Mouse (Mus musculus) spleen, adult 2 months (tissue): Measurements from ENCODE around the gene Apoc4. TPM values are rescaled to one million over a fixed set of nuclear protein-coding genes. Genes with fewer than 3 reads are reported as not detected.
A peak's percentile ranks its signal among the peaks of the same experiment; 100 is the strongest.

ENCODE experiments used
- DNase-seq, 2 experiments: peaks; one replicate each; pipeline versions ENCODE4 v3.0.0 to v3.0.0-alpha.2; 2012 to 2021; ENCODE audit warnings: low spot score in 2 of 2, low read depth in 1 of 2
- H3K27ac ChIP-seq: fragments of 200-500 bp; 2 replicates; pipeline ENCODE4 v1.5.1; 2012; ENCODE audit warnings: low read length, inconsistent platforms; ENCODE audit not compliant: insufficient read depth
- H3K27me3 ChIP-seq: fragments of 200-500 bp; 2 replicates; pipeline ENCODE4 v1.6.1; 2012; ENCODE audit warnings: mild to moderate bottlenecking, moderate library complexity, low read length, inconsistent platforms; ENCODE audit not compliant: control insufficient read depth, insufficient read depth
- H3K36me3 ChIP-seq: fragments of 200-500 bp; 2 replicates; pipeline ENCODE4 v1.6.1; 2012; ENCODE audit warnings: mild to moderate bottlenecking, low read length, inconsistent platforms; ENCODE audit not compliant: control insufficient read depth, insufficient read depth
- H3K4me1 ChIP-seq: fragments of 200-500 bp; 2 replicates; pipeline ENCODE4 v1.6.1; 2011; ENCODE audit warnings: inconsistent platforms; ENCODE audit not compliant: control insufficient read depth, insufficient read depth, insufficient read length
- H3K4me3 ChIP-seq: fragments of 200-500 bp; 2 replicates; pipeline ENCODE4 v1.5.1; 2011; ENCODE audit warnings: mild to moderate bottlenecking, inconsistent platforms; ENCODE audit not compliant: insufficient read depth, insufficient read length; ENCODE audit errors: extremely low read depth
- CTCF ChIP-seq: fragments of 200-500 bp; IDR thresholded peaks from 2 replicates; pipeline ENCODE4 v1.5.1; 2011; ENCODE audit warnings: mild to moderate bottlenecking, inconsistent platforms; ENCODE audit not compliant: insufficient read depth, insufficient read length, insufficient replicate concordance; ENCODE audit errors: extremely low read depth
- POLR2A ChIP-seq: fragments of 200-500 bp; IDR thresholded peaks from 2 replicates; pipeline ENCODE4 v1.6.1; 2011; ENCODE audit warnings: low read depth, low read length, inconsistent platforms
- WGBS: fragments of 180-500 bp; shearing (Covaris S2); methylation state at CpG from one replicate; pipeline ENCODE4 v1.1.7; 2018; 5-methylcytosine and 5-hydroxymethylcytosine counted together
- polyA plus RNA-seq: library from polyadenylated mRNA; depleted of rRNA; stranded (reverse); fragments of >200 nt; gene quantifications from 2 replicates; pipeline ENCODE4 v1.2.3, GENCODE M21; 2012

Gene Apoc4
- polyA plus RNA-seq, 1 experiment, result 0.25 TPM

- 51% methylated on average over 4 of the region's 4 CpGs for WGBS
- Histone ChIP-seq H3K36me3 (peaks cover 11% of the 10 kb centered on the region), H3K4me3 (no peak overlapping the region), H3K4me1 (peaks cover 22% of the 10 kb centered on the region), H3K27me3 (no peaks in the 10 kb centered on the region), H3K27ac (peak overlapping the region; percentile 85)
- DNase-seq, result no peak
- TF ChIP-seq POLR2A, result no peak
- TF ChIP-seq CTCF, result no peak
Observed at GRCm38 (mm10) chr7:19699827-19700148, 18.5 kb upstream of the Apoc4 start.

- WGBS, result 8% methylated on average over 20 of the region's 20 CpGs
- Histone ChIP-seq H3K27ac (peak within 1 kb of the TSS; percentile 85), H3K27me3 (no peaks in the 10 kb centered on the region), H3K4me1 (peaks cover 22% of the 10 kb centered on the region), H3K4me3 (peak within 1 kb of the TSS; percentile 49), H3K36me3 (peaks cover 11% of the 10 kb centered on the region)
- TF ChIP-seq POLR2A (no peak), CTCF (no peak)
- peak in 1 of 2 experiments; percentile 33 for DNase-seq
Observed at GRCm38 (mm10) chr7:19698907-19699826, 17.9 kb upstream of the Apoc4 start, which contains the start of gene Apoe. Apoe (minus strand) TSS chr7:19699188.

- H3K4me1 ChIP-seq, result peaks cover 22% of the 10 kb centered on the region
- WGBS, result 12% methylated on average over 28 of the region's 28 CpGs
Observed at GRCm38 (mm10) chr7:19697949-19698906, 16.9 kb upstream of the Apoc4 start.

GRCm38 (mm10) chr7:19696336-19696873, 15.1 kb upstream of the Apoc4 start:
- peaks cover 10% of the 10 kb centered on the region for H3K36me3 ChIP-seq
- TF ChIP-seq CTCF, result no peak
- no peak for TF ChIP-seq POLR2A
- no peak overlapping the region for H3K4me3 ChIP-seq
- H3K27ac ChIP-seq, result no peak overlapping the region
- DNase-seq, result no peak
- peaks cover 21% of the 10 kb centered on the region for H3K4me1 ChIP-seq
- WGBS, result 96% methylated on average over 34 of the region's 34 CpGs
- no peaks in the 10 kb centered on the region for H3K27me3 ChIP-seq

More at GRCm38 (mm10) chr7:19697949-19698906, 16.9 kb upstream of the Apoc4 start:
- peak in 1 of 2 experiments; percentile 23 for DNase-seq
- Histone ChIP-seq H3K36me3 (peaks cover 11% of the 10 kb centered on the region), H3K27me3 (no peaks in the 10 kb centered on the region), H3K4me3 (peak overlapping the region; percentile 49), H3K27ac (peak overlapping the region; percentile 85)
- TF ChIP-seq POLR2A (no peak), CTCF (0 out of 2 replicates have a peak, but pooled peaks have one; percentile 27)

- DNase-seq, result no peak
- Histone ChIP-seq H3K27ac (no peak overlapping the region), H3K4me1 (peaks cover 18% of the 10 kb centered on the region), H3K27me3 (no peaks in the 10 kb centered on the region), H3K4me3 (no peak overlapping the region), H3K36me3 (peaks cover 10% of the 10 kb centered on the region)
- WGBS, result 84% methylated on average over 6 of the region's 6 CpGs
- no peak for TF ChIP-seq POLR2A
- TF ChIP-seq CTCF, result no peak
Observed at GRCm38 (mm10) chr7:19695881-19696280, 14.6 kb upstream of the Apoc4 start.

GRCm38 (mm10) chr7:19695213-19695594, 13.9 kb upstream of the Apoc4 start:
- H3K4me1 ChIP-seq, result peaks cover 11% of the 10 kb centered on the region
- no peaks in the 10 kb centered on the region for H3K27me3 ChIP-seq
- no peak overlapping the region for H3K4me3 ChIP-seq
- peaks cover 10% of the 10 kb centered on the region for H3K36me3 ChIP-seq
- TF ChIP-seq POLR2A, result no peak
- no peak for TF ChIP-seq CTCF
- WGBS, result 33% methylated on average over 8 of the region's 8 CpGs
- no peak for DNase-seq
- H3K27ac ChIP-seq, result peak overlapping the region; percentile 18
